Mouse (Mus musculus) 3T3-L1 (cell line): ENCODE data around the gene Cyb5d1.
"Not testable (repeated sequence)": the region's sequence is repeated elsewhere in the genome, so short reads cannot be mapped to it uniquely, and the experiment has no call there.

Experiments used
- DNase-seq: peaks from one replicate; pipeline ENCODE4 v3.0.0-alpha.2; 2015; ENCODE audit warnings: low read depth, low spot score

Cyb5d1 gene

GRCm38 (mm10) chr11:69403691-69404594 is 8.5 kb upstream of the Cyb5d1 start:
- no peak for DNase-seq

DNA sequence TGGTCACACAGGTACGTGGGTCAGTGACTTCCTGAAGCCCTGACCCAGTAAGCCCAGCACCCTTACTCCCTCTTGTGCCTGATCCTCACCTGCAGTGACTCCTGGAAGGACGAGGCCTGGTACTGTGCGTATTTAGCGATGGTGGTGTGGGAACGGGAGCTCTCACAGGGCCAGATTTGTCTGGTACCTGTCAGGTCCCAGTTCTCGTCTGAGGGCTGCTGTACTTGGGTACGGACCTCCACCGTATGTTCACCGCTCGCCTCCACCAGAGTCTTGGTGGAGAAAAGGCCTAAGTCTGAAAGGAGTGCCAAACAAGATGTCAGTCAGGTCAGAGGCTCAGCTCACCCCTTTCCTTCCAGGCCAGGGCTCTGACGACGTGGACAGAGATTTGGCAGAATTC is 6.6 kb upstream of the Cyb5d1 start:
- no peak for DNase-seq

DNA sequence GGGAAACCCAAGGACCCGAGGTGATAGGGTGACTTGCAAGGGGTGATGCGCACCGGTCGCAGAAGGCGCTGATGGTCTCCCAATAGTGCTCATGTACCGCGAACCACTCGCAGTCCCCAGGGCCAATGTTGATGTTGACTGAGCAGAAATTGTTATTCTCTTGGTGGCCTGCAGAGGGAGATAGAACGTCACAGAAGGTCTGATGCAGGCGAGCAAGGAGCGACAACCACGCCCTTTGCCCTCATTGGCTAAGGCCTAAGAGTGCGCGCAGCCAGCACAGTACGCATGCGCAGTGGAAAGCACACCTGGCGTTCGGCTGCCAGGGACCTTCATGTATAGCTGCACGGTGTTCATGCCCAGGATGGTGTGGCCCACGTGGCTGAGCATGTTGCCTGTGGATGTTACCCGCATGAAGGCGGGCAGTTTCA is 5.8 kb upstream of the Cyb5d1 start:
- DNase-seq, result peak; percentile 76

GRCm38 (mm10) chr11:69400083-69400850 is 4.8 kb upstream of the Cyb5d1 start:
- no peak for DNase-seq

DNA sequence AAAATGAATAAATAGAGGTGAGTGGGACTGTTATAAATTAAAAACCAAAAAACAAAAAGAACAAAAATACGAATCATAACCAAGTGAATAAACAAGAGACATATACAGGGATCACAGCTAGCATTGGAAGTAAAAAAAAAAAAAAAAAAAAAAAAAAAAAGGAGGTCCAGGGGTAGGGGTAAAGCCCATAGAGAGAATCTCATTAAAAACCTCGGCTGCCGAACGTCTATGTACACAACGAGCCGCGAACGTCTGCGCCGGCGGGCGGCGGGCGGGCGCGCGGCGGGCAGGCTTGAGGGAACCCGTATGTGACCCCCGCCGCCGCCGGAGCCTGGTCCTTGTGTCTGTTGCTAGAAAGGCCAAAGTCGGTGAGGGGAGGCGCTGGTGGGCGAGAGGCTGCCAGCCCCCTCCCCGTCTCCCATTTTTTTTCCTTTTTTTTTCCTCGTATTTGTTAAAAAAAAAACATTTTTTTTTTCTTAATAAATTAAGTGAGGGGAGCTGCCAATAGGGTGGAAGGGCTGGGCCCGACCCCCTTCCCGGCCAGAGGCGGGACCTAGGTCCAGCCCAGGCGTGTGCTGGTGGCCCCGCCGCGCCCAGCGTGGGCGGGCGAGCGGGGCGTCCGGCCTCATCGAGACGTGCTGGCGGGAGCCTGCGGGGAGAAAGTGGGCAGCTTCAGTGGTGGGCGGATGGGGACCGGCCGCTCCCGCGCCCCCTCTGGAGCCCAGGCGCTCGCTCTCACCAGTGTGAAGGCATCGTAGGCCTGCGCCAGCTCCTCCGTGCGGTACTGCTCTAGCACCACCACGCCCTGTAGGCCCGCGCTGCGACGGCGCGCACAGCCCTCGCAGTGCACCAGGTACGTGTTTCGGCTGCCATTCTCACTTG is 4.0 kb upstream of the Cyb5d1 start:
- no peak for DNase-seq

GRCm38 (mm10) chr11:69398486-69399200 is 3.2 kb upstream of the Cyb5d1 start:
- DNase-seq, result no peak

DNA sequence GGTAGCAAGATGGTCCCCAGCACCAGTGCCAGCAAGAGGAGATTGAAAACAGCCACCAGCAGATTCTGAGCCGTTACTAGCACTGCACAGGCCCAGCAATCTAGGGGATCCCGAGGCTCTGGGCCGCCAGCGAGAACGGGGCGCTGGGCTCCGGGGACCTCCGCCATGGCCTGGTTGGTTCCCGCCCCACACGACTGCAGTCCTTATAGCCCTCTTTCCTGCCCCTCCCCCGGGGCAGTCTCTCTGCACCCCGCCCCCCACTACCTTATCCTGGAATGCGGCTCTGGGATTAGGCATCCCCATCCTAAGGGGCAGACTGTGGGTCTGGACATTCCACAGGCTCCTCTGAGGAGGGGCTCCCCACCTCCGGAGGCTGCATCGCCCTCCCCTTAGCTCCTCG is 2.6 kb upstream of the Cyb5d1 start, which contains the start of gene Tmem88:
TSS of gene Tmem88 (minus strand) at position 176 of the 400 bp plus-strand sequence.
- DNase-seq, result no peak

DNA sequence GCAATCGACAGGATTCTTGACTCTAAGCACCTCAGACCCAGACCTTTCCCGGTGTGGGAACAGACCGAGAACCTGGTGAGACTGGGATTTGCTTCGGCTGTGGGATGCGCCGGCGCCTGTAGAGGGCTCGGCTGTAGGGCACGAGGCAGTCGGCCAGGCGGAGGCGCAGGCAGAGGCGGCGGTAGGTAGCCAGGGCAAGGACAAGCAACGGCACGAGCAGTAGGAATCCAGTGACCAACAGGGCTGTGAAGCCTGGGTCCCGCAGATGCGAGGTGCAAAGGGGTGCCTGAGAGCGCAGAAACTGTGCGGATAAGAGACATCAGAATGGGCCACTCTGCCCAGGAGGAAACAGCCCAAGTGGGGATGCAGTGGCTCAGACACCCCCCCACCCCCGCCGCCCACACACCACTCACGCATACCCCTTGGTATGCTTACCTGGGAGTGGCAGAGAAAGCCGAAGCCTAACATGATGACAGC is 2.2 kb upstream of the Cyb5d1 start:
- no peak for DNase-seq

- no peak for DNase-seq
Observed at GRCm38 (mm10) chr11:69396772-69397171, 1.3 kb upstream of the Cyb5d1 start.

- DNase-seq, result peak; percentile 99
Observed at GRCm38 (mm10) chr11:69395634-69396373, 373 bp upstream of the Cyb5d1 start.

DNA sequence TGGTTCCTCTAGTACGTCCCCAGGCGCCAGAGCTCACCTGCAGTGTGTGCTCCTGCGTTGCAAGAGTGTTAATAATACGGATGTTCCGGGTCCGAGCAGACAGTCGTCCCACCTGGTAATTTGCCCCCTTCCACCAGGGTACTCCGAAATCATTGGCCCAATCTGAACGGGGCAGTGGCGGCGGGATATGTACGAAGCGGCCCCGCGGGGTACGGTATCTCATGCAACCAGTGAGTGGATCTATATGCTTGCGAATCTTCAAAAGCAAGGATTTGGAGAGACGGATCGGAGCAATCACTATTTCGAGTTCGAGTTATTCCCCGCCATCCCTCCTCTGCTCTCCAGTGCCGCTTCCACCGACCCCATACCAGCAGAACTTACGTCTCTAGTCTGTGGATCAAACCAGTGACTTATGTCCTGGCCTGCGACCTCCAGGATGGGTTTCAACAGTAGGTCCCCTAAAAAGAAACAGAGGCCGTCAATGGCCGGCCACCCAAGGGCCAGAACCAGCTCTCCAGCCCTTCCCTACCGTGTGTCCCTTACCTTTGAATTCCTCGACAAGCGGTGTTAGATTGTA is 752 bp downstream of the Cyb5d1 start:
- DNase-seq, result not testable (repeated sequence)

DNA sequence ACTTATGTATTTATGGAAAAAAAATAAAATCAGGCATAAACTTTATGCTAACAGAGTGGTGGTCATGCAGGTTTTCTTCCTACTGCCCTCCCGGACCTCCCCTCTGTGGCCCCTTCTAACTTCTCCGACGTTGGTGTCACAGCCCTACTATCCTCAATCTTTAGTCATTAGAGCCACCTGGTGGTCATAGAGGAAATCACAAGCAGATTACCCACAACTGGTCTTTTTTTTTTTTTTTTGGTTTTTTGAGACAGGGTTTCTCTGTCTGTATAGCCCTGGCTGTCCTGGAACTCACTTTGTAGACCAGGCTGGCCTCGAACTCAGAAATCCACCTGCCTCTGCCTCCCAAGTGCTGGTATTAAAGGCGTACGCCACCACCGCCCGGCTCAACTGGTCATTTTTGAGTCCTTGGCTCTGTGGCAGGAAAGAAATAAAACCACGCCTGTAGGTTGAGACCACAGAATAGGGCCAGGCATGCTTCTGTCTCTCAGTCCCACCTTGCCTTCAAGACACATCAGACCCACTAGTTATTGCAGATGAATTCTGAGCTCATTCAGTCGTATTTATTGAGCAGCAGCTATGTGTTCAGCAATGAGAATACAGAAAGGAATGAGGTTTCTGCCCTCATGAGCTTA is 4.9 kb downstream of the Cyb5d1 start:
- DNase-seq, result peak; percentile 85

GRCm38 (mm10) chr11:69389531-69390399 is 5.7 kb downstream of the Cyb5d1 start:
- peak; percentile 50 for DNase-seq

GRCm38 (mm10) chr11:69388680-69389079 is 6.8 kb downstream of the Cyb5d1 start:
- DNase-seq, result no peak

DNA sequence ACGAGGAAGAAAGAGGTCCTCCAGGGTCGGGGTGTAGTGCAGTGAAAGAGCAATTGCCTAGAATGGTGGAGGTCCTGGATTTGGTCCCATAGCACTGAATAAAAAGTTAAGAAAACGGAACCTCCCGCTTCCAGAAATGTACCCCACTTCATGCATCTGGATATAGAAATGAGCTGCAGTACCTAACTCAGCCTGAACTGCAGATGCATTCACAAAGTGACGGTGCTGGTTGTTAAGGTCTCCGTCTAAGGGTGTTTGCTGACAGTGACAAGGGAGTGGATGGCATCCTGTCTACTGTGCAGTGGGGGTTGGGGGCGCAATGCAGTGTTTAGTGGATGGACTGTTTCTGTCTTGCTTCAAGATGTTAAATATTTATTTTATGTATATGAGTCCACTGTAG is 8.7 kb downstream of the Cyb5d1 start:
- DNase-seq, result no peak

DNA sequence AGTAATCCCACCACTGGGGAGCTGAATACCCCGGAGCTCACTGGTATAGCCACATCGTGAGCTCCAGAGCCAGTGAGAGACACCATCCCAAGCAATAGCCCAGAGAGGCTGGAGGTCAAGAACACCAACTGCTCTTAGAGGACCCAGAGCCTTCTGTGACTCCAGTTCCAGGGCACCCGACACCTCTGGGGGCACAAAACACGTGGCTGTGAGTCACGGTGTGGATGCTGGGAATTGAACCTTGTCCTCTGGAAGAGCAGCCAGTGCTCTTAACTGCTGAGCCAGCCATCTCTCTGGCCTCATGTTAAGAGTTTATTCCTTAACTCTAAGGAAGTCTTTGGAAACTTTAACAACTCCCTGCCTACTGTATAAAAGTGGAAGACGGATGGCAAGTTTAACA is 10.5 kb downstream of the Cyb5d1 start:
- DNase-seq, result no peak

DNA sequence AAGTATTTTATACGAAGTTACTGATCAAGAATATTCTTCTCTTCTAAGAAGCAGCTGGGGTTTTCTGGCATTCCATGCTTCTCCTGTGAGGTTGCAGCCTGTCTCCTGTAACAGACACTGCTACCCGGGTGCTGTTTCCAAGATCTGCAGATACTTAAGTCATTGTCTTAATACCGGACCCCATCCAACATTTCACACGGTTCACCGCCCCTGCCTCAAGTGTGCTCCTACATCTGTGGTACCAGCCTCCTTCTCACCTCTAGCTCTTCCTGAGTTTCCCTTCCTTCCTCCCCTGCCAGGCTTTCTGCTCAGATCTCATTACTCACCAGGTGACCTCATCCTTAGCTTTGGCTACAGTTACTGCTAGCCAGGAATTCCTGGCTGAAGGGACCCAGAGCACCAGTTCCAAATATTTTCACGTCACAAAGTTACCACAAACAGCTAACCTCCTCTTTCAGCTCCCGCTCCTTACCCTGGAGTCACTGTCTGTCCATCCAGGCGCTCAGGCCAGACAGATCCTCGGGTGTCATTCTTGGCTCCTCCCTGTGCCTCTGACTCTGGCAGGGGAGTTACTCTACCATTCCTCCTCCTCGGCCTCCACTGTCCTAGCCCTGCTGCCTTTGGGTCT is 12.8 kb downstream of the Cyb5d1 start:
- DNase-seq, result peak; percentile 93

- DNase-seq, result no peak
Observed at GRCm38 (mm10) chr11:69381356-69381755, 14.1 kb downstream of the Cyb5d1 start.
